Mouse (Mus musculus): ENCODE data around the gene Gstp3. TPM values are rescaled to one million over a fixed set of nuclear protein-coding genes. Genes with fewer than 3 reads are reported as not detected.

Gstp3 gene
- 0.26 TPM in 1 of 2 replicates, not detected in the other for polyA plus RNA-seq (2015; fragmentation: Nextera tagmentation; extraction: Ambion mirVana)

- ATAC-seq = no peak
- Histone ChIP-seq H3K27me3 (replicated peaks; ENCODE audit: control insufficient read depth, insufficient read depth, low read length) (no peaks in the 10 kb centered on the region), H3K4me3 (ENCODE audit: low read length) (no peak within 1 kb of the TSS), H3K9ac (ENCODE audit: low read depth, low read length) (no peak within 1 kb of the TSS), H3K36me3 (ENCODE audit: control insufficient read depth, insufficient read depth, low read length) (no peaks in the 10 kb centered on the region), H3K9me3 (ENCODE audit: control insufficient read depth, low read length) (no peaks in the 10 kb centered on the region), H3K27ac (ENCODE audit: low read depth, low read length) (no peak within 1 kb of the TSS), H3K4me2 (ENCODE audit: low read length) (no peak within 1 kb of the TSS), H3K4me1 (ENCODE audit: control insufficient read depth, insufficient read depth, low read depth, low read length) (no peaks in the 10 kb centered on the region)
- WGBS = 81% methylated on average over 15 of the region's 15 CpGs
Measured at GRCm38 (mm10) chr19:4059069-4059740, at the start of gene Gstp3. Gstp3 (minus strand) TSS chr19:4059569.

GRCm38 (mm10) chr19:4108535-4108934 is 49.2 kb upstream of the Gstp3 start:
- ATAC-seq = no peak
- Histone ChIP-seq H3K4me2 (ENCODE audit: low read length) (no peak overlapping the region), H3K27ac (ENCODE audit: low read depth, low read length) (no peak overlapping the region)

GRCm38 (mm10) chr19:4106654-4107053 is 47.3 kb upstream of the Gstp3 start:
- Histone ChIP-seq H3K9me3 (ENCODE audit: control insufficient read depth, low read length) (no peaks in the 10 kb centered on the region), H3K27ac (ENCODE audit: low read depth, low read length) (no peak overlapping the region), H3K9ac (ENCODE audit: low read depth, low read length) (no peak overlapping the region), H3K4me1 (ENCODE audit: control insufficient read depth, insufficient read depth, low read depth, low read length) (peaks cover 6% of the 10 kb centered on the region), H3K4me3 (ENCODE audit: low read length) (no peak overlapping the region), H3K36me3 (ENCODE audit: control insufficient read depth, insufficient read depth, low read length) (peaks cover 11% of the 10 kb centered on the region; the same call in 1 of the 2 replicates), H3K27me3 (replicated peaks; ENCODE audit: control insufficient read depth, insufficient read depth, low read length) (no peaks in the 10 kb centered on the region), H3K4me2 (ENCODE audit: low read length) (no peak overlapping the region)
- WGBS = 91% methylated on average over 14 of the region's 14 CpGs
- ATAC-seq = no peak

More at GRCm38 (mm10) chr19:4108535-4108934, 49.2 kb upstream of the Gstp3 start:
- Histone ChIP-seq H3K27me3 (replicated peaks; ENCODE audit: control insufficient read depth, insufficient read depth, low read length) (no peaks in the 10 kb centered on the region), H3K9ac (ENCODE audit: low read depth, low read length) (no peak overlapping the region), H3K9me3 (ENCODE audit: control insufficient read depth, low read length) (no peaks in the 10 kb centered on the region), H3K4me3 (ENCODE audit: low read length) (no peak overlapping the region), H3K4me1 (ENCODE audit: control insufficient read depth, insufficient read depth, low read depth, low read length) (no peaks in the 10 kb centered on the region), H3K36me3 (ENCODE audit: control insufficient read depth, insufficient read depth, low read length) (peaks cover 22% of the 10 kb centered on the region; the same call in 1 of the 2 replicates)
- WGBS = 90% methylated on average over 9 of the region's 9 CpGs

- no peaks in the 10 kb centered on the region for H3K27me3 ChIP-seq (replicated peaks; ENCODE audit: control insufficient read depth, insufficient read depth, low read length)
- ATAC-seq = no peak
- H3K9ac ChIP-seq (ENCODE audit: low read depth, low read length) = no peak overlapping the region
- no peak overlapping the region for H3K4me2 ChIP-seq (ENCODE audit: low read length)
- WGBS = 90% methylated on average over 16 of the region's 16 CpGs
- H3K4me1 ChIP-seq (ENCODE audit: control insufficient read depth, insufficient read depth, low read depth, low read length) = peaks cover 23% of the 10 kb centered on the region
- H3K9me3 ChIP-seq (ENCODE audit: control insufficient read depth, low read length) = no peaks in the 10 kb centered on the region
- no peak overlapping the region for H3K27ac ChIP-seq (ENCODE audit: low read depth, low read length)
- peaks cover 11% of the 10 kb centered on the region; the same call in 1 of the 2 replicates for H3K36me3 ChIP-seq (ENCODE audit: control insufficient read depth, insufficient read depth, low read length)
- no peak overlapping the region for H3K4me3 ChIP-seq (ENCODE audit: low read length)
Measured at GRCm38 (mm10) chr19:4104675-4105194, 45.4 kb upstream of the Gstp3 start.

GRCm38 (mm10) chr19:4103792-4104191 is 44.4 kb upstream of the Gstp3 start:
- no peak overlapping the region for H3K4me2 ChIP-seq (ENCODE audit: low read length)
- ATAC-seq = no peak
- H3K4me3 ChIP-seq (ENCODE audit: low read length) = no peak overlapping the region
- H3K9ac ChIP-seq (ENCODE audit: low read depth, low read length) = no peak overlapping the region
- no peaks in the 10 kb centered on the region for H3K9me3 ChIP-seq (ENCODE audit: control insufficient read depth, low read length)
- WGBS = 72% methylated on average over 3 of the region's 3 CpGs
- no peaks in the 10 kb centered on the region for H3K27me3 ChIP-seq (replicated peaks; ENCODE audit: control insufficient read depth, insufficient read depth, low read length)
- peaks cover 31% of the 10 kb centered on the region for H3K4me1 ChIP-seq (ENCODE audit: control insufficient read depth, insufficient read depth, low read depth, low read length)
- H3K36me3 ChIP-seq (ENCODE audit: control insufficient read depth, insufficient read depth, low read length) = peaks cover 11% of the 10 kb centered on the region; the same call in 1 of the 2 replicates
- H3K27ac ChIP-seq (ENCODE audit: low read depth, low read length) = no peak overlapping the region

GRCm38 (mm10) chr19:4103294-4103693 is 43.9 kb upstream of the Gstp3 start:
- ATAC-seq = no peak
- Histone ChIP-seq H3K4me2 (ENCODE audit: low read length) (no peak overlapping the region), H3K9ac (ENCODE audit: low read depth, low read length) (no peak overlapping the region), H3K27ac (ENCODE audit: low read depth, low read length) (no peak overlapping the region), H3K27me3 (replicated peaks; ENCODE audit: control insufficient read depth, insufficient read depth, low read length) (no peaks in the 10 kb centered on the region), H3K36me3 (ENCODE audit: control insufficient read depth, insufficient read depth, low read length) (peaks cover 8% of the 10 kb centered on the region; the same call in 1 of the 2 replicates), H3K4me3 (ENCODE audit: low read length) (no peak overlapping the region), H3K4me1 (ENCODE audit: control insufficient read depth, insufficient read depth, low read depth, low read length) (peaks cover 35% of the 10 kb centered on the region), H3K9me3 (ENCODE audit: control insufficient read depth, low read length) (no peaks in the 10 kb centered on the region)
- 91% methylated on average over 18 of the region's 18 CpGs for WGBS

- 95% methylated on average over 12 of the region's 12 CpGs for WGBS
Measured at GRCm38 (mm10) chr19:4102626-4103025, 43.3 kb upstream of the Gstp3 start.

GRCm38 (mm10) chr19:4102049-4102448 is 42.7 kb upstream of the Gstp3 start:
- Histone ChIP-seq H3K9ac (ENCODE audit: low read depth, low read length) (no peak overlapping the region), H3K4me1 (ENCODE audit: control insufficient read depth, insufficient read depth, low read depth, low read length) (peaks cover 42% of the 10 kb centered on the region), H3K27me3 (replicated peaks; ENCODE audit: control insufficient read depth, insufficient read depth, low read length) (no peaks in the 10 kb centered on the region), H3K4me2 (ENCODE audit: low read length) (peak overlapping the region; percentile 78), H3K36me3 (ENCODE audit: control insufficient read depth, insufficient read depth, low read length) (peaks cover 8% of the 10 kb centered on the region; the same call in 1 of the 2 replicates), H3K9me3 (ENCODE audit: control insufficient read depth, low read length) (no peaks in the 10 kb centered on the region), H3K27ac (ENCODE audit: low read depth, low read length) (no peak overlapping the region), H3K4me3 (ENCODE audit: low read length) (peak overlapping the region; percentile 67; the same call in 1 of the 2 replicates)
- 75% methylated on average over 2 of the region's 2 CpGs for WGBS
- ATAC-seq = no peak

More at GRCm38 (mm10) chr19:4102626-4103025, 43.3 kb upstream of the Gstp3 start:
- H3K27ac ChIP-seq (ENCODE audit: low read depth, low read length) = no peak overlapping the region
- H3K9me3 ChIP-seq (ENCODE audit: control insufficient read depth, low read length) = no peaks in the 10 kb centered on the region
- H3K4me3 ChIP-seq (ENCODE audit: low read length) = no peak overlapping the region
- H3K4me2 ChIP-seq (ENCODE audit: low read length) = no peak overlapping the region
- no peak for ATAC-seq
- H3K9ac ChIP-seq (ENCODE audit: low read depth, low read length) = no peak overlapping the region
- peaks cover 39% of the 10 kb centered on the region for H3K4me1 ChIP-seq (ENCODE audit: control insufficient read depth, insufficient read depth, low read depth, low read length)
- H3K36me3 ChIP-seq (ENCODE audit: control insufficient read depth, insufficient read depth, low read length) = peaks cover 8% of the 10 kb centered on the region; the same call in 1 of the 2 replicates
- H3K27me3 ChIP-seq (replicated peaks; ENCODE audit: control insufficient read depth, insufficient read depth, low read length) = no peaks in the 10 kb centered on the region

- ATAC-seq = no peak
- peak overlapping the region; percentile 70; the same call in 1 of the 2 replicates for H3K27ac ChIP-seq (ENCODE audit: low read depth, low read length)
Measured at GRCm38 (mm10) chr19:4101466-4101865, 42.1 kb upstream of the Gstp3 start.

More at GRCm38 (mm10) chr19:4101466-4101865, 42.1 kb upstream of the Gstp3 start:
- no peaks in the 10 kb centered on the region for H3K9me3 ChIP-seq (ENCODE audit: control insufficient read depth, low read length)
- H3K36me3 ChIP-seq (ENCODE audit: control insufficient read depth, insufficient read depth, low read length) = peaks cover 4% of the 10 kb centered on the region; the same call in 1 of the 2 replicates
- H3K27me3 ChIP-seq (replicated peaks; ENCODE audit: control insufficient read depth, insufficient read depth, low read length) = no peaks in the 10 kb centered on the region
- WGBS = 55% methylated on average over 6 of the region's 6 CpGs
- peak overlapping the region; percentile 80 for H3K9ac ChIP-seq (ENCODE audit: low read depth, low read length)
- H3K4me1 ChIP-seq (ENCODE audit: control insufficient read depth, insufficient read depth, low read depth, low read length) = peaks cover 43% of the 10 kb centered on the region
- peak overlapping the region; percentile 78 for H3K4me2 ChIP-seq (ENCODE audit: low read length)
- peak overlapping the region; percentile 67 for H3K4me3 ChIP-seq (ENCODE audit: low read length)

Measured in hindbrain, embryonic 16.5 days (tissue).